Mouse (Mus musculus) brain, adult 2 months (tissue): ENCODE results near the gene Cdk9.

Experiments used
- DNase-seq: peaks from one replicate; pipeline ENCODE4 v3.0.0; 2011; ENCODE audit warnings: low read depth, low spot score

The Cdk9 gene

DNA sequence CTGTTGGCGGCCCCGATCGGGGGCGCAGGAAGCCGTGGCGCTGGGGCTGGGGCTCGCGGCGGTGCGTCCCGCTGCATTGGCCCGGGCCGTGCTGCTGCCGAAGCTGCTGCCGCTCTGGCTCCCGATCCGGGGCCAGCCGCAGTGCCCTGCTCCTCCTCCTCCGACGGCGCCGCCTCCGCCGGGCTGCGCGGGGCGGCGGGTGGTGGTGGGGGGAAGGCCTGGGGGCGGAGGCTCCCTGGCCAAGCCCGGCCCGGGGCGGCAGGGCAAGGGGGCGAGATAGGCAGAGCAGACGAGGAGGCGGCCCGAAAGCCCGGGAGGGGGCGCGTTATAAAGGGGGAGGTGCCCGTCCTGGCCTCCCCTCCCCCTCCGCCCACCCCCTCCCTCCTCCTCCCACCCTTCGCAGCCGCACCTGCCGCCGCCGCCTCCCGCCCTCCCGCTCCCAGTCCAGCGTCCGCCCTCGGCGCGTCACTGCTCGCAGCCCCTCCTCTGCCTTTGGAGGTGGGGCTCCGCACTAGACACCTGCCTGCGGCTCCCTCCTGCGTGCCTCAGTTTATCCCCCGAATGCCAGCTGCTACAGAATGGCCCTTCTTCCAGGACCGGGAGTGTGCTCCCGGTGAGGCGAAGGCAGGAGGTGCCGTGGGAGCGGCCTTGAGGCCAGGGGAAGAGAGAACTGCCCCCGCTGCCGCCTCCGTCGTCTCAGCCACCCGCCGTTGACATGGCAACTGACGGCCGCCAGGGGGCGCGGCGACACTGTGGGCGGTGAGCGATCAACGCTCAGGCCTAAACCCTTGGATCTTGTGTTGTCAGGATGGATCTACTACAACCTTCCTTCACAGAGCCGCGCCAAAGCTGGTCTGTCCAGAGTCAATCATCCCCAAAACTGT lies at the start of gene Cdk9:
Gene Cdk9, minus strand, starts transcription at position 143 of the 884 bp plus-strand sequence.
- DNase-seq = peak; percentile 95

DNA sequence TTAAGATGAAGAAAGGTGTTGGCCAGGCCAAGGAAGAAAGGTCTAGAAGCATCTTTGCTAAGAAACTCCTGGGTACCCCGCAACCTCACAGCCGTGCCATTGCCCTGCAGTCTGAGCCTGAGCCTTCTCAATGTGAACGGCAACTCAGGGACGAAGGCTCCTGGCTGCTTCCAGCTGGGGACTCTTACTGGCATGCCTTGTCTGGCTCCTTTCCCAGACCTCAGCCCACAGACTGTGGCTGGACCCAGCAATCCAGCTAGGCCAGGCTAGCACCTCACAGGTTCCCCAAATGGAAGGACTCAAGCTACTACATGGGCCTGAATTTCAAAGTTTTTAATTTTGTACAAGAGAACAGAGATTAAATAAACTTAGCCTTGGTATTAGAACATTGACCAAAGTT lies 49.0 kb upstream of the Cdk9 start:
- peak; percentile 46 for DNase-seq

DNA sequence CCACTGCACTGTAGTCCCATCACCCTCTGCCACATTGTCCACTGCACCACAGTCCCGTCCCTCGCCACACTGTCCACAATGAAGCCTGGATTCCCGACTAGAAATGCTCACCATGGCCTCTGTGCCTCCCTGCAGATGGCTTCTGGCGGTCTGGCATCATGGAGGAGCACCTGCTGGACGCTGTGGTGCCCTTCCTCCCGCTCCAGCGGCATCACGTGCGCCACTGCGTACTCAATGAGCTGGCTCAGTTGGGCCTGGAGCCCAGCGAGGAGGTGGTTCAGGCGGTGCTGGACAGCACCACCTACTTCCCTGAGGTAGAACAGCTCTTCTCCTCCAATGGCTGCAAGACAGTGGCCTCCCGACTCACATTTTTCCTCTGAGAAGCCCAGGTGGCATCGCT lies 48.5 kb upstream of the Cdk9 start:
- DNase-seq = peak; percentile 55

DNA sequence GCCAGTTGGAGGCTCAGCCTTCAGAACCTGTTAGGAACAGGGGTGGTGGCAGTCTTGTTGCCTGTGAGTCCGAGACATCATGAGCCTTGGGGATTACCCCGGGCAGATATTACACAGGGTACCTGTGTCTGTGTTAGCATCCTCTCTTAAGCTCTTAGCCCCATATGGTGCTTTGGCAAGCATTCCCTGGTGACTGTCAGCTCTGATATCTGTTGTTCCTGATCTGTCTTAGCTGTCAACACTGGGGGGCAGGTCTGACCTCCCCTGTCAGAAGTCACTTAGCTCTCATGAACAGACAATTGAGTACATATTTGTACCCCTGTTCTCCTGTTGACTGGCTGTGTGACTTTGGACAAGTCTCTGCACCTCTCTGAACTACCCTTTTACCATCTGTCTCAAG lies 46.1 kb upstream of the Cdk9 start:
- peak; percentile 37 for DNase-seq

DNA sequence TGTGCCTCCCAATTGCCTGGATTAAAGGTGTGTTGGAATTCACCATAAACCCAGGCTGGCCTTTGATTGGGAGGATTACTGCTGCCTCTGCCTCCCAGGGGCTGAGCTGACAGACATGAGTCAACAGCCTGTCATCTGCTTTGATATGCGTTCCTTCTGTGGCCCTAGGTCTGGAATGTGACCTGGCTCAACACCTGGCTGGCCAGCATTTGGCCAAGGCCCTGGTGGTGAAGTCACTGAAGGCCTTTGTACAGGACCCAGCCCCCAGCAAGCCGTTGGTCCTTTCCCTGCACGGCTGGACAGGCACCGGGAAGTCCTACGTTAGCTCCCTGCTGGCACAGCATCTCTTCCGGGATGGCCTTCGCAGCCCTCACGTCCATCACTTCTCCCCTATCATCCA lies 45.6 kb upstream of the Cdk9 start:
- no peak for DNase-seq

DNA sequence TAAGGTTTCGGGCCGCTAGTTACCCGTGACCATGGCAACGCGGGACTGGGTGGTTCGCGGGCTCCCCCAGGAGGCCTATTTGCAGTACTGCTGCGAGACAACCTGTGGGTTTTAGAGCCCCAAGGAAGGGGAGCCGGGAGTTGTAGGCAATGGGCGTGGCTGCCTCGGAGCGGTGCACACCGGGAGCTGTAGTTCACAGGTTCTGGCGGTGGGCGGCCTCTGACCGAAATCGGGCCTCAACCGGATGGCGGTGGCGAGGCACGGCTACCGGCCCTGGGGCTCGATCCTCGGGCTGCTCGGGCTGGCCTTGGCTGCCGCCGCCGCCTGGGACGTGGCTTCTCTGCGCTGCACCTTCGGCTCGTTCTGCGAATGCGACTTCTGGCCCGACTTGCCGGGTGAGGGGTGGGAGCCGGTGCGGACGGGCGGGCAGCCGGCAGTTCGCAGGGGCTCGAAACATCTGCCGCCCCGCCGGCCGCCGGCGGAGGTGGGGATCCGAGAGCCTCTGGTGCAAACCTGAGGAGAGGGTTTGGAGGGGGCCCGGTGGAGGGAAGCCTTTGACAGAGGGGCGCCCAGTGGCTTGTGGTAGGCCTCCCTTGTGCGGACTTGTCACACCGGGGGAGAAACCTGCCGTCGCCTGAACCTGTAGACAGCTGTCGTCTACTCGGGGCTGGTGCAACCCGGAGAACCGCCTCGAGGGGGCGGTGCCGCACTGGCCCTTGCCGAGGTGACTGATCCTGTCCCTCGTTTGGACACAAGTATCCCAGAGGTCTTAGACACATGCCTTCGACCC lies 44.4 kb upstream of the Cdk9 start, which contains the start of gene Tor2a:
Gene Tor2a, plus strand, starts transcription at position 179 of the 790 bp plus-strand sequence.
- DNase-seq = peak; percentile 99

DNA sequence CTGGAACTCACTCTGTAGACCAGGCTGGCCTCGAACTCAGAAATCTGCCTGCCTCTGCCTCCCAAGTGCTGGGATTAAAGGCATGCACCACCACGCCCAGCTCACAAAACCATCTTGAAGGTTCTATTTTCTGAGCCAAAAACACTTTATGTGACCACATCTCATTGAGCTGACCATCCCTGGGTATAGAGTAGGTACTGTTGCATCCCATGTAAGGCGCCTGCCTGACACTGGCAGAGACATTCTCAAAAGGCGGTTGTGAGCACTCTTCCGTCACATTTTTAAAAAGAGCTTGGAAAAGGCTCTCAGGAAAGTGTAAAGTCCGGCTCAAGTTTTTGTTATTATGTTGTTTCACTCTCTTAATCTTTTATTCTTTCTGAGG lies 43.8 kb upstream of the Cdk9 start:
- DNase-seq = no peak

DNA sequence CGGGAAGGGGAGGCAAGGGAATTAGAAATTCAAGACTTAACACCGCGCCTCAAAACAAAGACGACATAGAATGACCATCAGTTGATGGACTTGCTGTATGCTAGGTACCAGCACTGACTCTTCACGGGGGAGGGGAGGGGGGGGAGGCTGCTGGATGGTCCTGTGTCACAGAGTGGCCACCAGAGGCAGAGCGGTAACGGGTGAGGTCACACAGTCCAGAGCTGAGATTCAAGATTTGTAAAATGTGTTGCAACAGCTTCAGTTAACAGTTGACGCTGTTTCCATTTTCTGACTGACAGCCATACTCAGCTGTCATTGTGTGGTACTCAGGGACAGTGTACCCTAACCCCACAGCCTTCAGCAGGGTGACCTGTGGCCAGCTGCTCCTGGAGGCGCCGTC lies 39.3 kb upstream of the Cdk9 start:
- no peak for DNase-seq

DNA sequence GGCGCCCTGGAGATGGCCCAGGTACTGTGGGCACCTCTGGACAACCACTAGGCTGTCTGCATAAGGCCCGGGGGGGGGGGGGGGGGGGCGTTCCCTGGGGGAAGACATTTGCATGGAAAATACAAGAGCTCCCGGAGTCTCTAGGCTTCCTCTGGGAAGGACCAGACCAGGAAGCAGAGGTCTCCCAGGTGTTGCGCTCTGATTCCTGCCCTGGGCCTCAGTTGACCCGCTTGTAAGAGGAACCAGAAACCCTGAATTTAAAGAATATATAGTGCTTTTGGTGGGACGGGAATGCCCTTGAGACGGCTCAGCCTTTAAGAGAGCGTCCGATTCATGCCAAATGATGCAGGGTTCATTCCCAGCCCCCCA lies 38.8 kb upstream of the Cdk9 start:
- DNase-seq = no peak

DNA sequence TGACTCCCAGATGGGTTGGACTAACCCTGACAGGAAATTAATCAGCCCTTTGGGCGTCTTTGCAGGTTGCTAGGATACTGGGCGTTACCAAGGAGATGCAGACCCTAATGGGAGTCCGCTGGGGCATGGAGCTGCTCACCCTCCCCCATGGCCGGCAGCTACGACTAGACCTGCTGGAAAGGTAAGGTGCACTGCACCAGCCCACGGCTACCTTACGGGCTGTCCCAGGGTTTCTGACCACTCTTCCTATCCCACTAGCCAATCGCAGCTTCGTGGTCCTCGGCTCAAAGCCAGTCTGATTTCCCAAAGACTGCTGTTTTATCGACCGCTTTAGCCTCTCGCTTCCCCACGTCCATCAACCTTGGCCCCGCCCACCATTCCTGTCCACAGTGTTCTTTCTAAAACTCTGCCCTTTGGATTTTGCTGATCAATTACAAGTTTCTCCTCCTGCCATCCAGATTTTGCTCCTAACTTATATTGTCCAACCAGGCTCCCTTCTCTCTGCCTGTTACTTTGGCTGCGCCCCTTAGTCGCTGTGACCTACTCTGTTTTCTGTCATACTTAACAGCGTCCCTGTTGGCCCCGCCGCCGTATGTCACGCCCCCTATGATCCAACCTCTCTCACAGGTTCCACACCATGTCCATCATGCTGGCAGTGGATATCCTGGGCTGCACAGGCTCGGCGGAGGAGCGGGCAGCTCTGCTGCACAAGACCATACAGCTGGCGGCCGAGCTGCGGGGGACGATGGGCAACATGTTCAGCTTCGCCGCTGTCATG lies 38.2 kb upstream of the Cdk9 start:
- DNase-seq = no peak

DNA sequence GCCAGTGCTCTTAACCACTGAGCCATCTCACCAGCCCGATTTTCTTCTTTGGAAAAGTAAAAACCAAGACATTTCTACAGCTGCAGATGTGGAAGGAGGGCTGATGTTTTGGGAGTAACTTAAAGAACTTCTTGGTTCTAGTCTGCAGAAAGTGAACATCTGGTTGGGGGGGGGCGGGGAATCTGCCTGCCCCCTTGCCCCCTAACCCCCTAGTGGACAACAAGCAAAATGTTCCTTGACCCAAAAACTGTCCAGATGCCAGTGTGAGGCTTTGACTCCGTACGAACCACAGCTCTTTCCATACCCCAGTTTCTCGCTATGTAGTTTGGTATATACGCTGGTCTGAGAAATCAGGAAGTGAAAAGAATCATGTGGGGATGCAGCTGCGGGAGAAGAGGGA lies 37.3 kb upstream of the Cdk9 start:
- DNase-seq = no peak

DNA sequence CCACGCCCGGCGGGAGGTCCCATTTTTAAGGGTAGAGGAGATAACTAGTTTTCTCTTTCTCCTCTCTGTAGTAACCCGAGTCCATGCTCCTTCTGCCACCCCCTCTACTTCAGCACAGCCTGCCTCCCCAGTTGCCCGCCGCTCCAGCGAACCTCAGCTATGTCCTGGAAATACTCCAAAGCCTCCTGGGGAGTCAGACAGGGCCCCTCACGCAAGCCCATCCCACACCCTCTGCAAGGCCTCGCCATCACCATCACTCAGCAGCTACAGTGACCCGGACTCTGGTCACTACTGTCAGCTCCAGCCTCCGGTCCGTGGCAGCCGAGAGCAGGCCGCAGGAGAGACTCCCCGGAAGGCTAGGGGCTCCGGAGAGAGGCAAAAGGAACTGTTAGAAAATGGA lies 36.2 kb upstream of the Cdk9 start:
- DNase-seq = no peak

DNA sequence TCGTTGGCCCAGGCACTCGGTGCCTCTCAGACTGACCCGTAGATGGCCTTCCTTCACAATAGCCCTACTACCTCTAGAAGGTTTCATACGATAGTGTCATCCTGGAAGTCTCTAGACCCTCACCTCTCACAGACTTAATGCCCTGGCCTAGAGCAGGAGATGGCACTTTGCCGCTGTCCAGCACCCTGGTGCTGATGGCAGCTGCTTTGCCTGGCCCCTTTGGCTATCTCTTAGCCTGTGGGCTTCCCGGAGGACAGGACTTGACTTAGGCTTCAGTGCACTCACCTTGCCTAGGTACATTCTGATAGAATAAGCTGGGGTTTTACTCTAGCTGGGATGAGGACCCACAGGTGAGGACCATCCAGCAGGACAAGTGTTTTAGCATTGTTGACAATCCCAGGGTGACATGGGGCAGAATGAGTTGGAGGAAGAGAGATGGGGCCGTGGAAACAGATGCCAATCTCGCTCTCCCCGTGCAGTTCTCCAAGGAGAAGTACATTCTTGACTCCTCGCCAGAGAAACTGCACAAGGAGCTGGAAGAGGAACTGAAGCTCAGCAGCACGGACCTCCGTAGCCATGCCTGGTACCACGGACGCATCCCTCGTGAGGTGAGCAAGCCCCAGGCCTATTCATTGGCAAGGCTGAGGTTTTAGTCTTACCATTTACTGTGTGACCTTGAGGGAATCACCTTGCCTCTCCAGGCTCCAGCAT lies 31.6 kb upstream of the Cdk9 start:
- peak; percentile 42 for DNase-seq

DNA sequence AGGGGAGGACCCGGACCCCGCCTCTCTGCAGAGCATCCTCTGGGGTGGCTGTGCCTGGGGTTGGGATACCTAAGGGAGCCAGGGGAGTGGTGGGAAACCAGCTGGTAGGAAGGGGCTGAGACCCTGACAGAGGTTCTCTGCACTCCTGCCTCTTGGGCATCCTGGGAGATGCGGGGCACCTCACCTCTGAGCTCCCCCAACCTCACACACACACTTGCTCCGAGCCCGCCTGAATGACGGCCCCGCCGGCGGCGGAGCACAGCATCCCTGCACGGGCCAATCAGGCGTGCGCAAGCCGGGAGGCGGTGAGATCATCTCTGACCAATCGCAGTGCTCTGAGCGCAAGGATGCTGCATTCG lies 29.3 kb upstream of the Cdk9 start:
- peak; percentile 97 for DNase-seq

DNA sequence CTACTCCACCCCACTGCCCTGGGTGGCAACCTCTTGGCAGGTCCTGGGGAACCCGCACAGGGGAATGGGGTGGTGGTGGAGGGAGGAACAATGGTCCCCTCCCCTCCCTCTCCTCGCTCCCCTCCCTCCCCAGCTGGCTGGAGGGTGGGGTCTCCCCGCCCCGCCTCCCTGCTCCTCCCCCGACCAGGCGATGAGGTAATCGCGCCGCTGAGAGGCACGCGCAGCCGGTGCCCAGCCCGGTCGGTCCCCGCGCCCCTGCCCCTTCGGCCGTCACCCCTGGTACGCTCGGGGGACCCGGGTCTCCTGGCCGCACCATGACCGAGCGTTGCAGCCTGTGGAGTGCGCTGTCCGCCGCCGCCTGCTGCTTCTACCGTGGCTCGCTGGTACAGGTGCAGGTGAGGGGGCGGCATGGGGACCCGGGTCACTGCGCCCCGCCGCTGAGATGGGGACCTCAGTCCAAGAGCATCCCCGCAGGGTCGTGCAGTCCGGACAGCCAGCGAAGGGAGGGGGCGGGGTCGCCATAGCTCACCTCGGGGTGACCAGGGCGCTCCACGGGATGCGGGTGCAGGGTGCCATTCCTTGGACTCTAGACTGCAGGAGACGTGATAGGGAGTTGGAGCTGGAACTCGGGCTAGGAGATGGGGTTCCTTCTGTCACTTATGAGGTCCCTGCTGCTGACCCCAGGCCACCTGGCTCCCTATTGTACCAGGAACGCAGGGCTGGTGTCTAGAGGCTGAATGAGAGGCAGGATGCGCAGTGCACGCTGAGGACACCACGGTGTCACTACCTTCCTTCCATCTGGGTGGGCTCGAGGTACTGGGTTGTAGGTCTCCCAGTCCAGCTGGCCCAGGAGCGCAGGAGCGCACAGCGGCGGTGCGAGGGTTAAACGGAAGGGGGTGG lies 28.6 kb upstream of the Cdk9 start:
- DNase-seq = peak; percentile 83

DNA sequence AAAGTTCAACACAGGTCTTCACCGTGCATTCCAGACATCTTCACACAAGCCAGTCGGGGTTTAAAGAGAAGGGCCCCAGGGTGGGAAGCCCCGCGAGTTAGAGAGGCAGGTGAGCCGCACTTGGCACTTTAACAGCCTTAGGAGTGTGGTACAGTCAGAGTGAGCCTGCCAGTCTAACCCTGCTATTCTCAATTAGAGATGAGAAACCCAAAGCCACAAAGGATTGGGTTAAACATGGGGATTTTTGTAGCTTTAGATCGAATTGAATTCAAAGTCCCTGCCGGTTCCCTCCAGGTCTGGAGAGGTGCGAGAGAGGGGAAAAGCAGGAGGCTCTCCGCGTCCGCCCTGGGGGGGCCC lies 28.0 kb upstream of the Cdk9 start, which contains the start of gene 6330409D20Rik:
Gene 6330409D20Rik, minus strand, starts transcription at position 101 of the 357 bp plus-strand sequence.
- DNase-seq = no peak

DNA sequence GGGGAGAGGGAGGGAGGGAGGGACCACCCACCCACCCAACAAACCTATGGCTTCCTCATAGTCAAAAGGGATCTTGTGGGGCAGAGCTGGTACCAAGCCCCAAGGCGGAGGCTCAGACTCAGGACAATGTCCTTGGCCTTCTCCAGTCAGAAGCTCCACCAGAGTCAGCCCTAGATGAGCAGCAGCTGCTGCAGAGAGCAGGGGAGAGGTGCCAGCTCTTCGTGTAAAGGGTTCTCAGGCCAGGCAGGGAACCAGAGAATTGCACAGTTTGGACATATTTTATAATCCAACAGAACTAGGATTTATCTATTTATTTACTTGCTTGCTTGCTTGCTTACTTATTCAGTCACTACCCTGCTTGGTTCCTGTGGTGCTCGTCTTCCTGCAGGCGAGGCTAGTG lies 26.4 kb upstream of the Cdk9 start:
- DNase-seq = no peak

DNA sequence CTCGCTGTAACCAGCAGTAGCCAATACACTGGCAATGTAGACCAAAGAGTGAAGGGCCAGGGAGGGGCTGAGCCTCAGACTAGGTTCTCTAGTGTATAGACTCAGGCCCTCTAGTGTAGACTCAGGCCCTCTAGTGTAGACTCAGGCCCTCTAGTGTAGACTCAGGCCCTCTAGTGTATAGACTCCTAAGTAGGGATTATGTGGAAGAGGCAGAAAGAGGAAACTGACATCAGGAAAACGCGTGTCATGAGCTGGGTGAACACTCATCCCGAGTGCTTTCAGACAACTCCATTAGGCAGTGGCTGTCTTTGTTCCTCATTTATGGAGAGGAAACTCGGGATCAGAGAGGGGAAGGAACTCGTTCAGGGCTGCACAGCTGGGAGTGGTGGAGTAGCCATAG lies 24.1 kb upstream of the Cdk9 start:
- DNase-seq = no peak

DNA sequence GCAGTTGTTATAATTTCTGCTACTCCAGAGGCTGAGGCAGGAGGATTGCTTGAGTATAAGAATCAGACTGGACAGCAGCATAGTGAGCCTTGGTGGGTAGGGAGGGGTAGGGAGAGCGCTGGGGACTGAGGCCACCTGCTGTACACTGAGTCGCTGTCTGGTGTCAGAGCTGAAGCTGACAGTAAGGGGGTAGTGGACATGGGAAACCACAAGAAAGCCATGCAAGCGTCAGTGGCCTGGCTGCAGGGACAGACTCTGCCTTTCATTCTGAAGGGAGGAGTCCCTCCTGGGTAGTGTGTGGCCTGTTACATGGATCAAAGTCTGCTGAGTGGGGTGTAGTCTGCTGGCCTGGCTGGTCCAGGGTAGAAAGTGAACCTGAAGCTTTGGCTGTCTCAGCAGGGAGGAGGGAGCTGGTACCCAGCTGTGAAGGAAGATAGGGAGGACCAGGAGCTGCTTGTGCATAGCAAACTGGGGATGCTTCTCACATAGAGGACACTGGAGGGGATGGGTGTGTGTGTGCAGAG lies 23.5 kb upstream of the Cdk9 start:
- no peak for DNase-seq

DNA sequence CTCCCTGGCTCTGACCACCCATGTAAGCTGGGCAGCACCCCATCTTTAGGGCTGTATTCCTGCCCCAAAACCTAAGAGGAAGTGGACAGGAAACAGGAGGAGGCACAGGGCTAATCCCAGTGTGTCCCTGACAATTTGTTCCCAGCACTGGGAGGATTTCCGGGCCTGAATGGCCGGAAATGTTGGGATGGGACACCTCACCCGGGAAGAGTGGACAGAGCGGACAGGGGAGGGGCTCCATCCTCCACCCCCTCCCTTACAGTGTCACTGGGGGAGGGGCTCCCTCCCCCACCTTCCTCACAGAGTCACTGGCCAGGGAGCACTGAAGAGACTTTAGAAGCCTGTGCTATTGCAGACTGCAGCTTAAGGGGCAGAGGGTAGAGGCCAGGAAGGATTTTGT lies 22.1 kb upstream of the Cdk9 start:
- DNase-seq = no peak
